Mouse (Mus musculus): ENCODE data around the gene 1700025G04Rik.

Gene 1700025G04Rik

DNA sequence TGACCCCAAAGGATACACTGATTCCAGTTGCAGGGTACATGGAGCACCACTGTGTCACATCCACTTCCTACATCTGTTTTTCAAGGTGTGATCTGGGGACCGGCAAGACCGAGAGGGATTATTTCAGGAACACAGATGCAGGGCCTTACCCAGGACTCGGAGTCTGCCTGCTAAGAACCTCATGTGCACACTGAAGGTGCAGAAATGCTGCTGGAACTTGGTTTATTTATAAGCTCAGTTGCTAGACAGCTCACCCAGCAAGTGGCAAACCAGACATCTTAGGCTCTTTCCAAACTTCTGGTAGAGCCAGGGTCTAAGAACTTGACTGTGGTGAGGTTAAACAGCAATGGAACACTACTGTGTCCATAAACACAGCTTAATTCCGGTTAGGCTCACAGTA, 61.2 kb downstream of the 1700025G04Rik start:
- DNase-seq: no peak

DNA sequence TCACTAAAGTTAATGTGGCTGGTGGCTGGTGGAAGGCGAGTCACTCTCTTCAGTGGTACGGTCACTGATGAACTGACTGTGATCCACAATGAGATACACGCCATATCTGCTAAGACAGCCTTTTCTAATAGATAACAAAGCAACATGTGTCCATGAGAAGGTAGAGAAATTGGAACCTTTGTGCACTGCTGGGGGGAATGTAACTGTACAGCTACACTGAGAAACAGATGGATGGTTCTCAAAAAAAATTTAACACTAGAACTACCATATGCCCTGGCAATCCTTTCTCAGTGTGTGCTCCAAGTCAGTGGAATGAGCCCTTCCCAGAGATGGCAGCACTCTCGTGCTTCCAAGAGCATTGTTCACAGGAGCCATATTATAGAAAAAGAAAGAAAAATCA, 63.2 kb downstream of the 1700025G04Rik start:
- DNase-seq: no peak

GRCm38 (mm10) chr1:152025308-152025707, 64.6 kb downstream of the 1700025G04Rik start:
- no peak for DNase-seq

DNA sequence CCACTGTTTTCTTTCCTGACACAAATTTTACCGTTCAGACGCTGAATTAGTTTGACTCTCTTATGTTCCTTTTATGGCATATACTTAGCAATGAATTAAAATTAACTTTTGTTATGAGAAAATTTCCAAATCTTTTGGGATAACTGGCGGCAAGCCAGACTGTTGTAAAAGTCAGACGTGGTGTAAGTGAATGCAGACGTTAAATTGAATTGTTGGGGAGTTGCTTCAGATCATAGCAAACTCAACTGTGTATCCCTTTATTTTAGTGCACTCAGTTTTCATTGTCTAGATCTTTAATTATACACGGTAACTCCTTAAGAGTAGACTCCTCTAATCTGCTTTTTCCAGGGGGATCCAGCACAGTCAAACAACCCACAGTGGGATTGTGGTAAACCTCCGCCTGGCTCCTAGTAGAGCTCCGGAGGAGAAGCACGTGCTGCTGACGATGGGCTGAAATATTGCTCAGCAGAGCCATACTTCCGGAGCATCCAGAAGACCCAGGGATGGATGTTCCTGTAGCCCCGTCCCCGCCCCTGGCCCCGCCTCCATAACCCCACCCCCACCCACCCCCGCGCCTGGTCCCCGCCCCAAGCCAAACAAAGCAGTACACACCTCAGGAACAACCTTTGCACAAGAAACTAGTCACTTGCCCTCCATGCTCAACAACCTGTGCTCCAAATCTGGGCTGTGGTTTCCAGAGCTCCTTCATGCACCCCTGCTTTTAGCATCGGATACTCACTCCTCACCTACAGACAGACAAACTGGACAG, 65.7 kb downstream of the 1700025G04Rik start:
- DNase-seq: no peak

- DNase-seq: no peak
Observed at GRCm38 (mm10) chr1:152020812-152021211, 69.1 kb downstream of the 1700025G04Rik start.

DNA sequence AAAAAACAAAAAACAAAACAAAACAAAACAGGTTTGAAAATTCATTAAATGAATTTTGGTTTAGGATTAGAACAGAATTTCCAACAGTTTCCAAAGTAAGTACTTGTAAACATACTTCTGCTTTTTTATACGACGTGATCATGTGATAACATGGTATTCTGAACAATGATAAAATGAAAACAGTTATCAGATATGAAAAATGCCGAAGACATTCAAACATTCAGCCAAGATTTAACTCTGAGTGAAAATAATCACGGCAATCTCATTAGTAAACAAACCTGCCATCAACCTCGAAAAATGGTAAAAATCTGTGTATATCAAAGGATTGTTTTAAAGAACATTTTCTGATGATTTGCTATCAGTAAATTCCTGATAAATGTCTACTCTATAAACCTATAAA, 69.9 kb downstream of the 1700025G04Rik start:
- no peak for DNase-seq

DNA sequence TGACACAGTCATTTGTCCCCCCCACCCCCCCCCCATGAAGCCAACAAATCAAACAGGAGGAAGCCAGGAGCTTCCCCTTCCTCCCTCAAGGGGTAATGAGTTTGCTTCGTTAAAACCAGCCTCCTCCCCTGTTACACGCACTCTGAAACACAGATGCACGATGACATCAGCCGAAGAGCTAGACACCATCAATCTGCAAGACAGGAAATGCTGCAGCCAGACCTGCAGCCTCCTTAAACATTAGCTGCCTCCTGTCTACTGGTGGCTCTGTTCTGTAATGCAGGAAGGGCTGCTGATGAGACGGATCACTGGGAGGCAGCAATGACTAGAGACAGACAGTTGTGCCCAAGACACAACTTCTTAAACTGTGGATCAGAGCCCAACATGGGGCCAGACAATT, 70.7 kb downstream of the 1700025G04Rik start:
- peak; percentile 27 to 59 for DNase-seq

- DNase-seq: no peak
Observed at GRCm38 (mm10) chr1:152018322-152018721, 71.6 kb downstream of the 1700025G04Rik start.

GRCm38 (mm10) chr1:152016663-152017062, 73.3 kb downstream of the 1700025G04Rik start:
- DNase-seq: no peak

DNA sequence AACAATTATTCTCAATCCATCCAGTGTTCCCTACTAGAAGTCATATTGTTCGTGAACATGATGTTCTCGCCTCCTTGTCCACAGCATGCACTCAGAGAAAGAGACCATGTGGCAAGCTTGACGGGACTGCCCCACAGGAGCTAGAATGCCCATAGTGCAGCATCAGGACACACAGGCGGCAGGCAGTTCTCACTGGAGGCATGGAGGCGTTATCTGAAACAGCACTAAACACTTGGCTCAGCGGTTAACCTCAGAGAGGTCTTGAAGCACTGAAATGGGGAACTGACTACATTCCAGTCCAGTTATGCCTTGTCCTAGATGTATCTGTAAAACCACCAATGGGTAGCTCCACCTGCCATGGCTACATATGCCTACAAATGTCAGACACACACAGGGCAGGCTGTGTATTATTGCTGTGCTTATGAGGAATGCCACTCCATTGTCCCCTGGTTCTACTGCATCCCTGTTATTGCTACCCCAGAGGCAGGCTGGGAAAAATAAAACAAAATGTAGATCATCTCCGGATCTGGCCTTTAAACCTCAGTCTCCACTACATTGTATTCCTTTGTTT, 74.3 kb downstream of the 1700025G04Rik start:
- peak in 1 of 2 experiments; percentile 40 for DNase-seq

GRCm38 (mm10) chr1:152011741-152012140, 78.2 kb downstream of the 1700025G04Rik start:
- no peak for DNase-seq

- no peak for DNase-seq
Observed at GRCm38 (mm10) chr1:152010251-152010980, 79.5 kb downstream of the 1700025G04Rik start.

GRCm38 (mm10) chr1:152008473-152008991, 81.4 kb downstream of the 1700025G04Rik start:
- DNase-seq: peak; percentile 25 to 75

DNA sequence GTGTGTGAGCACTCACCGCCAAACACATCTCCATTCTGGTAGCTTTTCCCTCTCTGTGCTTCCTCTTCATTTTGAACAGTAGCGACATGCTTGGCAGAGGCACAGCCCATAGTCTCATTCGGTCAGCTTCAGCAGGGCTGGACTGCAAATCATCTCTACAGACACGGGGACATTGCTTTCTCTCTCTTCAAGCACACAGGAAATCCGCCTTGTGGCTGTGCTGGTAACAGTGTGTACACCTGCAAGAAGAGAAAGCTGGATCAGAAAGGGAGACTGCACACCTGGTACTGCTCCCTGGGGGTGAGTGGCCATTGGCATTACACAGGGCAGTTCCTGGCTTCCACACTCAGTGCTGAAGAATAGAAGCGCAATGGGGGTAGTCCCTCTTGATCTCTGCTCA, 83.4 kb downstream of the 1700025G04Rik start:
- DNase-seq: no peak

GRCm38 (mm10) chr1:152004509-152004908, 85.4 kb downstream of the 1700025G04Rik start:
- DNase-seq: no peak

GRCm38 (mm10) chr1:152000461-152000860, 89.5 kb downstream of the 1700025G04Rik start:
- DNase-seq: no peak

DNA sequence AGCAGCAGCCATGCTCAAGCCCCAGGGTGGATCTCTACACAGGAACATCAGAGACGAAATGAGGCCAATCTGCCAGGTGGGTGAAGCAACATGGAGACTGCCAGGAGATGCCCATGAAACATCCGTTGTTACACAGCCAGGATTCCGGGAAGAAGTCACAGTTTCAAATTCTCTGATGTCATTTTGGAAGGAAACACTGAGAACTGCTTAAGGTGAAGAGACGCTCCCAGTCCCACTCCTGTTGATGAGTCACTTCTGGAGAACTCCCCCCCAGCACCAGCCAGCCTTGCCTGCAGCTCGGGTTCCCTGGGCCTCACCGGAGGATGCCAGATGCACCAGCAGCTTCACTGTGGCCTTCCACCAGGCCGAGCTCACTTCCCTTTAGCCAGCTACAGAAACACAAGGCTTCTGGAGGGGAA, 90.5 kb downstream of the 1700025G04Rik start:
- DNase-seq: no peak

- DNase-seq: no peak
Observed at GRCm38 (mm10) chr1:151998721-151999206, 91.2 kb downstream of the 1700025G04Rik start.

- DNase-seq: no peak
Observed at GRCm38 (mm10) chr1:151997591-151997990, 92.3 kb downstream of the 1700025G04Rik start.

GRCm38 (mm10) chr1:151995948-151996697, 93.8 kb downstream of the 1700025G04Rik start:
- DNase-seq: no peak

DNA sequence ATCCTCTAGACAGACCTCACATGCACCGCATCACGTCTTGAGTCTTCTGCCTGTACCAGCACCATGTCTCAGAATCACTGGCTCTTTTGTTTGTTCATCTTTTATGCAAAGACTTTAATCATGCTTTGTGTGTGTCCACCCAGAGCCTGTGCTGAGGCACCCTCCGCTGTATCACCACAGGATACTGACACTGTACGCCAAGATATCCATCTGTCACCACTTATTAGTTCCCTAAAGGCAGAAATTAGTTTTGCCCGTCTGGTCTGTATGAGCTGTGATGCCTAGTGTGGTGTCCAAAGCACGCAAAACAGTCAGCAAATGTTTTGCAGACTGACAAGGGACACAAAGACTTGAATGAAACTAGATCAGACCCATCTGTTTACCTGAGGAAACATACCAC, 95.7 kb downstream of the 1700025G04Rik start:
- no peak for DNase-seq

DNA sequence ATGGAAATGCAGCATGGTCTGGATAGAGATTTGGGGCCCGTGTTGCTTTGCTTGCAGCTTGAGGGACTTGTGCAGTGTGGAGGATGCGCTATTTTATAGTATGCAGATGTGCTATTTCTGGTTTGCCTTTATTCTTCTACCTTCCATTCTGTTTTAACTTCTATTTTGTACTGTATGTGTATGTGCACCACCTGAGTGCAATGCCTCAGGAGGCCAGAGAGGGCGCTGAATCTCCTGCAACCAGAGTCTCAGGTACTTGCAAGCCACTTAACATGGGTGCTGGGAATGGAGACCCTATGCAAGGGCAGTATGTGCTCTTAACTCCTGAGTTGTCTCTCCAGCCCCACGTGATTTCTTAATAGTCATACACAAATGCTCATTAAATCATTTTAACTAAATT, 98.4 kb downstream of the 1700025G04Rik start:
- DNase-seq: no peak

DNA sequence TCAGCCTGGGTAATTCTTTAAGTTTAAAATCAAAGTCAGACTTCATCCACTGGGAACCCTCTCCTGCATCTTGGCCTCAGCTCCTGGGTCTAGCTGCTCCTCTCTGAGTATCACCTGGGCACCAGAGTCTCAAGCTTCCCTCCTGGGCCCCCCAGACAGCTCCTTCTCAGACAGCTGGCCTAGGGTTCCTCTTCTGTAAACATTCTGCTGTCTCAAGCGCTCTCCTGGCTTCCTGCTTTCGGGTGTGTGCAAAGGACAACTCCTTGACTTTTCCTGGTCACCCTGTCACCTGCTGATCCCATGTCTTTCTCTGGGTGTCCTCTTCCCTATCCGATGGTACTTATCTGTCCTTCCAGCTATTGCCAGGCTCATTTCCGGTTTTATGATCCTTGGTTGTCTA, 99.3 kb downstream of the 1700025G04Rik start:
- no peak for DNase-seq

Data from kidney, postnatal 25 days (tissue).